Mouse (Mus musculus) liver, adult (tissue): ENCODE results near the gene Iglon5.

Source experiments
- GATA4 ChIP-seq: IDR thresholded peaks from 2 replicates; pipeline ENCODE4 v1.6.1; 2014; ENCODE audit warnings: mild to moderate bottlenecking, low read length; ENCODE audit not compliant: insufficient replicate concordance

Iglon5 gene

DNA sequence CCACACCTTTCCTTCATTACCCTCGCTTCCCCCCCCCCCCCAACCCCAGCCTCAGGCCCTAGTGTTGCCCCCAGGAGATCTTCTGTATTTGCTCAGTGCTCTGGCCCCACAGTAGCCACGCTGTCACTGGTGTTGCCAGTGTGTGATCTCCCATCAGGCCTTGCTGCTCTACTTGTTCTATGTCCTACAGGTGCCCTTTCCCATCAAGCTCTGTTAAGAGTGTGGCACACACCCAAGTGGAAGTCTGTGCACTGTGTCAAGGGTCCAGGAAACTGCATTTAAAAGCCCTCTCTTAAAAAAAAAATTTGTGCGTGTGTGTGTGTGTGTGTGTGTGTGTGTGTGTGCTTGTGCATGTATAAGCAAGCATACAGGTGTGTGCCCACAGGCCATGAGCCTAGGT, 41.6 kb downstream of the Iglon5 start:
- TF ChIP-seq GATA4, result no peak

DNA sequence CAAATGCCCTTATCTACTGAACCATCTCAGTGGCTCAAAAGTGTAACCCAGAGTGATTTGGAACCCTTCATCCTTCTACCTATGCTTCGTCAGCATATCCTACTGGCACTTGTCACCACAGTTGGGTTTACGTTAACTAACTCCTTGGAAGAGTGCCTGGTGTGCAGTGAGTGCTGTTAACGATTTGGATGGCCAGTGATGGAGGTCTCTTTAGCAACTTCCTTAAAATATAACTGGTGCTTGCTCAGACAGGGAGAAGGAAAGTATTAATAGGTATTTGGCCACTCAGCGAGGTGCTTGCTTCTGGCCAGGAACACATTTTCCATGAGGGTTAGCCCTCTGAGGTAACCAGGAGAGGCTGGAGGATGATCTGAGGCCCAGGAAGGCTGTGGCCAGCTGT, 42.1 kb downstream of the Iglon5 start:
- TF ChIP-seq GATA4, result no peak

DNA sequence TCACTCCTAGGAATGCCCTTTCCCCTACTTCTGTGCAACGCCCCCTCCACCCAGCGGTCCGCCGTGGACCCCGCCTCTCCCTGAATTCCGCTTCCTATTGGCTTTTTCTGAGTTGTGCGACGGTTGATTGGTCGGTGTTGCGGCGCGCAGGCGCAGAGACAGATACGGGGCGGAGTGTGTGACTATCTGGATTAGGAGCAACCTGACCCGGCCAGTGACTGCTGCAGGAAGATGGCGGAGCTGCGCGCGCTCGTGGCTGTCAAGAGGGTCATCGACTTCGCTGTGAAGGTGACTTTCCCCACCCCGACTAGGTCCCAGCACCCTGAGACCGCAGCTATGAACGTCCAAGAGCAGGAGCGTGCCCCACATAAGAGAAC, 46.0 kb downstream of the Iglon5 start, which contains the start of the genes Etfb and Gm45233:
TSS of gene Etfb (plus strand) at position 167 of the 377 bp plus-strand sequence.
TSS of gene Gm45233 (plus strand) at position 212 of the 377 bp plus-strand sequence.
- peak; percentile 90; the same call in 1 of the 2 replicates for TF ChIP-seq GATA4

DNA sequence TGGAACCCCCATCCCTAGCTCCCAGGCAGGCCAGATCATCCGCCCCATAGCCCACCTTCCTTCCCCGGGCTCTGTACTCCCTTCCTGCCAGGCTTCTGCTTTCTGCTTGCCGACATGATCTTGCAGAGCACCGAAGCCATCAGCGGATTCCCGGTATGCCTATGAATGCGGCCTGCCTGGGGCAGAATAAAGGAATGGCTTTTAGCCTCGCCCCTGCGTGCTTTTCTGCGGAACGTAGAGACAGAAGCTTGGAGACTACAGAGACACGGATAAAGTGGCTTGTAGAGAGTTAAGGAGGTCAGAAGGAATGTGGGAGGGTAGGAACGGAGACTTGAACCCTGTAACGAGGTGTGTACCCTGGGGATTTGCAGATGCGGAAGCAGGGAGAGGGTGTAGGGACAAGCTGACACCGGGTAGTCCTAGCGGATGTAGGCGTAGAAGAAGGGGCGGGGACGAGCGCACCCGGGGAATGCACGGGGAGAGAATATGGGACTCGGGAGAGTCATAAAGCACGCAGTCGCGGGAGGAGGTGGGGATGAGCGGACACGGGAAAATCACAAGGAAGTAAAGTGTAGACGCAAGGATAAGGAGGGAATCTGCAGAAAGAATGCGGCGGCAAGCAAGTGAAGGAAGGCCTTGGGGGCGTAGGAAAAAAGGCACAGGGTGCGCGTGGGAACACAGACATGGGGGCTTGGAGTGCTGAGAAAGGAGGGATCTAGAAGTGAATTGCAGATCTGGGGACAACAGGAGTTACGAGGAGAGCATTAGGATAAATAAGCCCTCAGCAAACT, 46.6 kb downstream of the Iglon5 start:
- TF ChIP-seq GATA4, result no peak

DNA sequence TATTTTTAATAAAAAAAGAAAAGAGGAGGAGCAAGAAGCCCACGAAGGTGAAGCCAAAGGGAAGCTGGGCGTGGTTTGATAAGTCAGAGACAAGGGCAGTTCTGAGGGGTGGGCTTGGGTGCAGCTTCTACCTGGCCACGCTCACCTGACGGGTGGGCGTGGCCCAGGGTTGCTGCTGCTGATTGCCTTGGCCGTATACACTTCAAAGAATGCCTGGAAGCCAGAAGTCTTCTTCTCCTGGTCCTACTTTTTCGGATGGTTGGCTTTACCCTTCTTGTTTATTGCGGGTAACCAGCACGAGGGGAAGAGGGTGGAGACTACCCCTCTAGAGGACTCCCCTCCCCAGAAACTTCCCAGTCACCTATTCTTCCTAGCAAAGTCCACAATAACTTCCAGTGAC, 47.2 kb downstream of the Iglon5 start:
- TF ChIP-seq GATA4, result no peak

DNA sequence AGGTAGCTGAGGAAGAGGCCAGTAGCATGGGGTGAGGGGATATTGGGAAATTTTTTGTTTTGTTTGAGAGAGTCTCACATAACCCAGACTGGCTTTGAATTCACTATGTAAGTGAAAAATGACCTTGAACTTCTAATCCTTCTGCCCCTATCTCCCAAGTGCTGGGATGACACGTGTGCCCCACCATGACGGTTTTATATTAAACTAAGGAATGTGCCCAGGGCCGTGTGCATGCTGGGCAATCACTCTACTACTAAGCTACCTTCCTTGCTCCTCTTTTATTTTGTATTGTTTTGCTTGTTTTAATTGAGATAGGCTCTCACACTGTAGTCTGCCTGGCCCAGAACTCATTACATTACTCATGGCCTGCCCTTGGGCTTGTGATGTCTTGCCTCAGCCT, 48.8 kb downstream of the Iglon5 start:
- no peak for TF ChIP-seq GATA4

DNA sequence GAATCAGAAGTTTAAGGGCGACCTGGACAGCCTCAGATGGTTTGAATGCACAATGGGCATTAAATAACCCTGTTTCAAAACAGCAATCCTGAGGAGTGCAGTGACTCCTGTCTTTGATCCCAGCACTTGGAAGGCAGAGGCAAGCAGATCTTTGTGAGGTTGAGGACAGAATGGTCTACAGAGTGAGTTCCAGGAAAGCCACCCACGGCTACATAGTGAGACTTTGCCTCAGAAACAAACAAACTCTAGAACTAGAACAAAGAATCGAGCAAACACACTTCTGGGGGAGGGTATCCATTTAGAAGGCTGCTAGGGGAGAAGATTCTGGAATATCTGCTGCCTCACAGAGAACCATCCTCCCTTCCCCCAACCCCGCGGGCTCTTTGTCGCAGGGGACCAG, 49.4 kb downstream of the Iglon5 start, which contains the start of gene Cldnd2:
TSS of gene Cldnd2 (plus strand) at position 301 of the 400 bp plus-strand sequence.
- TF ChIP-seq GATA4, result no peak

DNA sequence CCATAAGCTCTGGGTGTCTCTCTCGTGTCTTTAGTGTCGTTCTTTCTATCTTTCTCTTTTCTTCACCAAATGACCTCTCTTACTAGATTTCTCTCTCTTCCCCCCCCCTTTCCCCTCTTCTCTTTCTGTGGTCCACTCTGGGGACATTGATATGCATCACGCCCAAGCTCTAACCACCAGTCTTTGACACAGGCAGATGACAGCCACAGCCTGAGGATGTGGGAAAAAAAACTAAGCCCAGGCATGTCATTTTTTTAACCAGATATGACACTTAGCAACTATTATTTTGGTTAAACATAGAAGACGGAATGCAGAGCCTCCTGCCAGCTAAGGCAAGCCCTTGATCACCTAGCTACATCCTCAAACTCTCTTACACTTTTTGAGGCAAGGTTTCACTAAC, 51.3 kb downstream of the Iglon5 start:
- no peak for TF ChIP-seq GATA4

DNA sequence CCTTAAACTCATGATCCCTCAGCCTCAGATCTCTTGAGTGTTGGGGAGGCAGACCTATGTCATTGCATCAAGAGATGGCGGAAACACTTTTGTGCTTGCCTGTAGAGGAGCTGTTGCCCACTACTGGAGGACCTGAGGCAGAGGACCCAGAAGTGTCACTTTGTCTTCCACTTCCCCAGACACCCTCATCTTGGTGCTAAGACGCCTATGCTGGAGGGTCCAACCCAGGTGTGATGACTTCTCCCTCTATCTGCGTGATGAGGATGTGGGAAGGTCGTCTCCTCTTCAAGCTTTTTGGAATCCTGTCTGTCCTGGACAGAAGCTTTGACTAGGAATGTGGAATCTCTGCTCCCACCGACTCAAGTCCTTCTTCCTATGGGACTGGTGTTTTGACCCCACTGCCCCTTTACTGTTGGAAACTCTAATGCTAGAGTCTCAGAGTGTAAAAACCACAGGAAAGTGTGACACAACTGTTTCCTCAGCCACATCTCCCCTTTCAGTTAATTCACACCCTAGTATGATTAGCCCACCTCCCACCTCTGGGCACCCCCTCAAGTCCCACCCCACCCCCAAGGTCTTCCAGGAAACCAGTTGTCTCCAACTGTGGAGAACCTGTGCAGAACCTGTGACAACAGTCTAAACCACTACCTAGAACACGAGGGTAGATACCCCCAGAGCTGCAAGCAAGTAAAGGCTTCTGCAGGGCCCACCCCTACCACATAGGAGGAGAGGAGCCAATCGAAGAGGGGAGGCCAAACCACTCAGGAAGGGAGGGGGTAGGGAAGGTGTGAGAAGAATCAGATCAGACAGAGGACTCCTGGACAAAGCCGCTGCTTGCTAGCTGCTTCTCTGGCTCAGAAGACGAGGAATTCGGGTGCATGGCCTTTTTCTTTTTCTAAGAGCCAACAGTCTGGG, 53.3 kb downstream of the Iglon5 start, which contains the start of gene Nkg7:
TSS of gene Nkg7 (plus strand) at position 733 of the 915 bp plus-strand sequence.
- TF ChIP-seq GATA4, result no peak

DNA sequence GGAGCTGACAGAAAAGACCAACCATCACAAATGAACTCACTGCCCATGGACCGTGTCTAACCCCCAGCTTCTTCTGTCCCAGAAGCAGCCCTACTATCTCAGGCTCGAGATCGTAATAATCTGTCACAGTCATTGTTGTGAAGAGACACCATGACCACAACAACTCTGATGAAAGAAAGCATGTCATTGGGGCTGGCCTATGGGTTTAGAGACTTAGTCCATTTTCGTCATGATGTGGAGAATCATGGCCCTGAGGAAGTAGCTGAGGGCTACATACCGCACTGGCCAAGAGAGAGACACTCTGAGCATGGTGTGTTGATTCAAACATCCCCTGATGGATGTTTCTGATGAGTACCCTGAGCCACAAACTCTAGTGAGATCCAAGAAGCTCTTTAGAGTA, 55.2 kb downstream of the Iglon5 start:
- no peak for TF ChIP-seq GATA4

DNA sequence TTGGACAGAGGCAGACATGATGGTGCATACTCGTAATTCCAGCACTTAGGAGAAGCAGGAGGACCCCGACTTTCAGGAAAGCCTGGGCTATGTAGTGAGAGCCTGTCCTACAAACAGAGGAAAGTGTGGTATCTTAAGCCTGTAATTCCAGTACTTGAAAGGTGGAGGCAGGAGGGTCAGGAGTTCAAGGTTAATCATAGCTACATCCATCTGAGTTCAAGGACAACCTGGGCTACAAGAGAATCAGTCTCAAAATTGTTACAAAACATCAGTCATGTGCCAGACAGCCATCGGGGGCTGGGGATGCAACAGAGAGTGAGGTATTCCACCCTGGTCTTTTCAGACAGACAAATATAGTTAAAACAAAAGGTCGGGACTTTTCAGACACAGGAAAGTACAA, 57.0 kb downstream of the Iglon5 start:
- no peak for TF ChIP-seq GATA4

DNA sequence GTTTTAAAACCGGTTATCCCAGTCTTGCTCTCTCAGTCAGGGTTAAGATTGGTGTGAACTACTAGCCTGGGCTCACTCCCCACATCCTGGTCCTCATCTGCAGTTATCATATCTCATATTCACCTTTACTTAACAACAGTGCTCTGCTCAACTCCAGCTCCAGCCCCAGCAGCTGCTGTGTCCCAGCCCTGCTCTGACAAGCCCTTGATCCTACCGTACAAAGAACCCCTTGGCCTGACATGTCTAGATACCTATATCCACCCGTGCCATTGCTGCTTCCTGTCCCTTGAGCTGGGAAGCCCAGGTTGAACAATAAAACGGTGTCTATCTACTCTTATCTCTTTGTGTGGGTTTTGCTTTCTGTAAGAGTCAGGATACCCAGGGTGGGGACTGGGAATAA, 60.4 kb downstream of the Iglon5 start:
- TF ChIP-seq GATA4, result no peak

DNA sequence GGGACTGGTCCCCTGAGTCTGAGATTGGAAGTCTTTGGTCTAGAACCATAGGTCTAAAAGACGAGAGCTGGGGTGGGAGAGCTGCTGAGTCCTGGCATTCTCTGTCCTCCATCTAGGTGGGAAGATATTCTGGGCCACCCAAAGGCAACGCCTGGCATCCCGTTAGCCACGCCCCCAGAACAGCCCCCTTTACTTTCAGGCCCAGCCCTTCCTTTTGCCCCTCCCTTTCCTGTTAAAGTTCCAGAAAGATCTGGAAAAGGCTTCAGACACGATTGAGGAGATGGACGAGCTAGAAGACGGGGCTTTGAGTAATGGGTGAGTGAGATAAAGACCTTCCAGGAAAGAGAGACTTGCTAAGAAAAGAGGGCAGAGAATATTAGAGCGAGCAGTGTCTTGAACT, 62.5 kb downstream of the Iglon5 start, which contains the start of gene Lim2:
TSS of gene Lim2 (plus strand) at position 265 of the 400 bp plus-strand sequence.
- no peak for TF ChIP-seq GATA4

DNA sequence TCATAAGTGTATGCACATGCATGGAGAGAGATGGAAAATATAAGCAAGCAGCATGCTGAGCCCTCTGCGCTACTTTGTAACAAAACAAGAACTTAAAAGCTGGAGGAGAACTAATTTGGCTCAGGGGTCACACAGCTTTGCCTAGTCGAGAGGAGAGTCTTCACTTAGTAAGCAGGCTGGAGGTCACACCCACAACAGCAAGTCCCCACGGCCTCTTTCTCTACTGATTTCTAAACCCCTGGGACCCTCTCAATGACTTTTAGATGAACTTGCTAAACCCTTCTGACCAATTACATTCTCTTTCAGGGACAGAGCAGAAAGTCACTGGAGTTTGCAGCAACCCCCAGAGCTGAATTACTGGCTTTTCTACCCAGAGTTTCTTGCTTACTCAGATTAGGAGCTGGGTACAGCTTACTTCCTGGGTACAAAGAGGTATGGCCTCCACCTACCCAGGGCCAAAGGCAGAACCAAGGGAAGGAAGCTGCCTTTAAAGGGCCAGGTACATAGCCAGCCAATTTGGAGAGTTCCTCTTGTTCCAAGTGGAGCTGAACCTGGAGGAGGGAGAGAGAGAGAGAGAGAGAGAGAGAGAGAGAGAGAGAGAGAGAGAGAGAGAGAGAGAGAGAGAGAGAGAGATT, 65.8 kb downstream of the Iglon5 start:
- no peak for TF ChIP-seq GATA4

DNA sequence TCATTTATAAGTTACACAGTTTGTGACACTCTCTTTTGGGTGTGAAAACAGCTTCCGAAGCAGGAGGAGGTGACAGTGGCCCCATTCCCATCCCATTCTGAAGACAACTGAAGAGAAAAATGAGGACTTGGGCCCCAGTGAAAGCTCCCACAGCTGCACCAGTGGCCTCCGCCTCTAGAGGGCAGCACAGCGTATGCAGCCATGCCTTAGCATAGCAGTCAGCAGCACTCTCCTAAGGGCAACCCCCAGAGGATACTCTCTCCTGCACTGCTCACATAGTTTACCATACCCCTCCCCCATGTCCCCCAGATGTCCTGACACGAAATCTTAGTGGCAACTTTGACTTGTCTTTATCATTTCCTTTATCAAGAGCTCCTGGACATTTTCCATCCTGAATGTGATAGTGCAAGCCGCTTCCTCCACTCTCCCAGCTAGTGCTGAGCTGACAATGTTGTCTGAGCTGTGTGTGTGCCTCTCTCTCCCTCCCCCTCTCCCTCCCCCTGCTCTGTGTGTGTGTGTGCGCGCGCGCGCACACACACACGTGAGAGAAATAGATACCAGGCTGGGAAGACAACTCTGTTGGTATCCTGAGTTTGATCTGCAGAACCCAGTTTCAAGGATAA, 66.8 kb downstream of the Iglon5 start:
- peak; percentile 29; the same call in 1 of the 2 replicates for TF ChIP-seq GATA4
